Mouse (Mus musculus): ENCODE measurements around the gene Olfr1012. TPM values are rescaled to one million over a fixed set of nuclear protein-coding genes. Genes with fewer than 3 reads are reported as not detected.
"Not testable (repeated sequence)": the region's sequence is repeated elsewhere in the genome, so short reads cannot be mapped to it uniquely, and the experiment has no call there.

The Olfr1012 gene
- polyA plus RNA-seq, 1 experiment from 2014 or later, result not detected

- Histone ChIP-seq H3K4me1 (ENCODE audit: control insufficient read depth, insufficient read depth, low read length) (no peaks in the 10 kb centered on the region), H3K4me2 (no peak within 1 kb of the TSS), H3K9me3 (replicated peaks; ENCODE audit: control insufficient read depth, low read length) (no peaks in the 10 kb centered on the region), H3K9ac (ENCODE audit: low read depth, low read length) (no peak within 1 kb of the TSS), H3K36me3 (ENCODE audit: control insufficient read depth, insufficient read depth, low read length) (no peaks in the 10 kb centered on the region), H3K27me3 (ENCODE audit: control insufficient read depth, insufficient read depth, low read length) (no peaks in the 10 kb centered on the region), H3K27ac (ENCODE audit: low read depth, low read length) (no peak within 1 kb of the TSS), H3K4me3 (ENCODE audit: low read depth, low read length) (no peak within 1 kb of the TSS)
- no peak for ATAC-seq (replicated peaks; ENCODE audit: insufficient number of reproducible peaks, low FRiP score, low TSS enrichment)
- 81% methylated on average over 1 of the region's 1 CpGs for WGBS (ENCODE audit: insufficient replicate concordance)
These were observed 47.4 kb downstream of the Olfr1012 start, which contains the start of gene Olfr1009 for GRCm38 (mm10) chr2:85715119-85715518. Gene Olfr1009 (plus strand): TSS chr2:85715419.

DNA sequence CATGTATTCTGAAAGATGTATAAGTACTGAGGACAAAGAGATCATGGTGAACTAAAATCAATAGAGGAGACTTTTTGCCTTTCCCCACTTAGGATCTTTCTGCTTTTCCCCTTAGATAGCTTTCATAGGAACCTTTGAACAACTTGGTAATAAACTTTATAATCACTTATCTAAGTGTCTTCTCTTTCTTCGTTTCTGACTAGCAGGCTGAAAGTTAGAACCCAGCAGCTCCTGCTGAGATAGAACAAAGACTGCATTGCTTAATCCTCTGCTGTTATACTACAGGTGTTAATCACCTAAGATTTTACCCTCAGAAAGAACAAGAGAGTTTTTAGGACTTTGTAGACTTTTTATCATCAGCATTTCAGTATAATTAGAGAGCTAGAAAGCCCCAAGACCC, 51.4 kb downstream of the Olfr1012 start:
- H3K36me3 ChIP-seq (ENCODE audit: control insufficient read depth, insufficient read depth, low read length), result no peaks in the 10 kb centered on the region
- H3K27ac ChIP-seq (ENCODE audit: low read depth, low read length), result no peak overlapping the region
- no peak for ATAC-seq (replicated peaks; ENCODE audit: insufficient number of reproducible peaks, low FRiP score, low TSS enrichment)
- H3K4me2 ChIP-seq, result no peak overlapping the region
- no peak overlapping the region for H3K4me3 ChIP-seq (ENCODE audit: low read depth, low read length)
- no peaks in the 10 kb centered on the region for H3K4me1 ChIP-seq (ENCODE audit: control insufficient read depth, insufficient read depth, low read length)
- no peaks in the 10 kb centered on the region for H3K9me3 ChIP-seq (replicated peaks; ENCODE audit: control insufficient read depth, low read length)
- H3K27me3 ChIP-seq (ENCODE audit: control insufficient read depth, insufficient read depth, low read length), result no peaks in the 10 kb centered on the region
- WGBS (ENCODE audit: insufficient replicate concordance), result 26% methylated on average over 1 of the region's 1 CpGs
- H3K9ac ChIP-seq (ENCODE audit: low read depth, low read length), result no peak overlapping the region

- H3K4me2 ChIP-seq; H3K4me3 ChIP-seq (ENCODE audit: low read depth, low read length); H3K27me3 ChIP-seq (ENCODE audit: control insufficient read depth, insufficient read depth, low read length); H3K9me3 ChIP-seq (replicated peaks; ENCODE audit: control insufficient read depth, low read length); ATAC-seq (replicated peaks; ENCODE audit: insufficient number of reproducible peaks, low FRiP score, low TSS enrichment); H3K27ac ChIP-seq (ENCODE audit: low read depth, low read length); H3K36me3 ChIP-seq (ENCODE audit: control insufficient read depth, insufficient read depth, low read length); H3K4me1 ChIP-seq (ENCODE audit: control insufficient read depth, insufficient read depth, low read length); H3K9ac ChIP-seq (ENCODE audit: low read depth, low read length): not testable (repeated sequence)
- WGBS (ENCODE audit: insufficient replicate concordance), result 75% methylated on average over 2 of the region's 2 CpGs
These were observed 51.9 kb downstream of the Olfr1012 start for GRCm38 (mm10) chr2:85710680-85711079.

Other genes with a start within 250 kb of the Olfr1012 start
- gene 4833423E24Rik, start 243.7 kb downstream of the Olfr1012 start, polyA plus RNA-seq (2014; fragmentation: Nextera tagmentation; extraction: Ambion mirVana), result not detected in 2 replicates
- gene Olfr996, start 183.6 kb downstream of the Olfr1012 start, polyA plus RNA-seq (2014; fragmentation: Nextera tagmentation; extraction: Ambion mirVana), result not detected in 2 replicates
- not detected in 2 replicates for gene Olfr998, start 173.8 kb downstream of the Olfr1012 start, polyA plus RNA-seq (2014; fragmentation: Nextera tagmentation; extraction: Ambion mirVana)
- gene Olfr1000, start 150.9 kb downstream of the Olfr1012 start, polyA plus RNA-seq (2014; fragmentation: Nextera tagmentation; extraction: Ambion mirVana), result not detected in 2 replicates
- gene Olfr1002, start 112.1 kb downstream of the Olfr1012 start, polyA plus RNA-seq (2014; fragmentation: Nextera tagmentation; extraction: Ambion mirVana), result not detected in 2 replicates
- not detected in 2 replicates for gene Olfr154, start 98.3 kb downstream of the Olfr1012 start, polyA plus RNA-seq (2014; fragmentation: Nextera tagmentation; extraction: Ambion mirVana)
- not detected in 2 replicates for gene Olfr1006, start 84.0 kb downstream of the Olfr1012 start, polyA plus RNA-seq (2014; fragmentation: Nextera tagmentation; extraction: Ambion mirVana)
- not detected in 2 replicates for gene Olfr1008, start 73.3 kb downstream of the Olfr1012 start, polyA plus RNA-seq (2014; fragmentation: Nextera tagmentation; extraction: Ambion mirVana)
- not detected in 2 replicates for gene Olfr1009, start 47.3 kb downstream of the Olfr1012 start, polyA plus RNA-seq (2014; fragmentation: Nextera tagmentation; extraction: Ambion mirVana)
- not detected in 2 replicates for gene Olfr1013, start 4.3 kb upstream of the Olfr1012 start, polyA plus RNA-seq (2014; fragmentation: Nextera tagmentation; extraction: Ambion mirVana)
- not detected in 2 replicates for gene Olfr1014, start 9.9 kb upstream of the Olfr1012 start, polyA plus RNA-seq (2014; fragmentation: Nextera tagmentation; extraction: Ambion mirVana)
- not detected in 2 replicates for gene Olfr1015, start 19.3 kb upstream of the Olfr1012 start, polyA plus RNA-seq (2014; fragmentation: Nextera tagmentation; extraction: Ambion mirVana)
- gene Olfr1016, start 39.8 kb upstream of the Olfr1012 start, polyA plus RNA-seq (2014; fragmentation: Nextera tagmentation; extraction: Ambion mirVana), result not detected in 2 replicates
- gene Olfr1018, start 55.7 kb upstream of the Olfr1012 start, polyA plus RNA-seq (2014; fragmentation: Nextera tagmentation; extraction: Ambion mirVana), result not detected in 2 replicates
- not detected in 2 replicates for gene Olfr1019, start 82.7 kb upstream of the Olfr1012 start, polyA plus RNA-seq (2014; fragmentation: Nextera tagmentation; extraction: Ambion mirVana)
- not detected in 2 replicates for gene Olfr1020, start 84.3 kb upstream of the Olfr1012 start, polyA plus RNA-seq (2014; fragmentation: Nextera tagmentation; extraction: Ambion mirVana)
- gene Olfr1022, start 105.8 kb upstream of the Olfr1012 start, polyA plus RNA-seq (2014; fragmentation: Nextera tagmentation; extraction: Ambion mirVana), result not detected in 2 replicates
- gene Olfr1023, start 122.9 kb upstream of the Olfr1012 start, polyA plus RNA-seq (2014; fragmentation: Nextera tagmentation; extraction: Ambion mirVana), result not detected in 2 replicates
- not detected in 2 replicates for gene Olfr1024, start 142.3 kb upstream of the Olfr1012 start, polyA plus RNA-seq (2014; fragmentation: Nextera tagmentation; extraction: Ambion mirVana)
- gene Olfr1025-ps1, start 152.4 kb upstream of the Olfr1012 start, polyA plus RNA-seq (2014; fragmentation: Nextera tagmentation; extraction: Ambion mirVana), result not detected in 2 replicates
- not detected in 2 replicates for gene Olfr1026, start 158.8 kb upstream of the Olfr1012 start, polyA plus RNA-seq (2014; fragmentation: Nextera tagmentation; extraction: Ambion mirVana)
- gene Olfr1028, start 187.7 kb upstream of the Olfr1012 start, polyA plus RNA-seq (2014; fragmentation: Nextera tagmentation; extraction: Ambion mirVana), result not detected in 2 replicates
- gene Olfr1029, start 211.1 kb upstream of the Olfr1012 start, polyA plus RNA-seq (2014; fragmentation: Nextera tagmentation; extraction: Ambion mirVana), result not detected in 2 replicates
- not detected in 2 replicates for gene Olfr1030, start 216.5 kb upstream of the Olfr1012 start, polyA plus RNA-seq (2014; fragmentation: Nextera tagmentation; extraction: Ambion mirVana)
- gene Olfr1031, start 227.5 kb upstream of the Olfr1012 start, polyA plus RNA-seq (2014; fragmentation: Nextera tagmentation; extraction: Ambion mirVana), result not detected in 2 replicates
- gene Olfr1032, start 242.8 kb upstream of the Olfr1012 start, polyA plus RNA-seq (2014; fragmentation: Nextera tagmentation; extraction: Ambion mirVana), result not detected in 2 replicates

Data from heart, embryonic 11.5 days (tissue).